Mouse (Mus musculus): ENCODE results near the gene Hacd1.

- TF ChIP-seq CTCF (IDR thresholded peaks at IDR 0.05) (peak; percentile 63), EP300 (IDR thresholded peaks at IDR 0.05) (no peak)
Observed at GRCm38 (mm10) chr2:13938118-13938517, 117.8 kb downstream of the Hacd1 start.
